Mouse (Mus musculus) heart, postnatal 0 days (tissue): ENCODE data around the gene Ube2d1. TPM values are rescaled to one million over a fixed set of nuclear protein-coding genes. Genes with fewer than 3 reads are reported as not detected.

ENCODE experiments used
- ATAC-seq: fragments of 200-750 bp; cut with Nextera tagmentation; 2 replicates; pipeline ENCODE4 v1.8.0; 2017; ENCODE audit warnings: low read depth, moderate number of reproducible peaks, moderate library complexity; ENCODE audit not compliant: insufficient read depth
- DNase-seq: peaks from one replicate; pipeline ENCODE4 v3.0.0-alpha.2; 2016; ENCODE audit warnings: low spot score
- H3K27ac ChIP-seq: fragments of 300-500 bp; sonication (generic); 2 replicates; pipeline ENCODE4 v1.5.1; 2014; ENCODE audit warnings: low read depth, mild to moderate bottlenecking
- H3K27me3 ChIP-seq: fragments of 300-500 bp; sonication (generic); 2 replicates; pipeline ENCODE4 v1.6.1; 2014; ENCODE audit warnings: low read length, mixed read lengths; ENCODE audit not compliant: control insufficient read depth, insufficient read depth
- H3K36me3 ChIP-seq: fragments of 300-500 bp; sonication (generic); replicated peaks from 2 replicates; pipeline ENCODE4 v1.6.1; 2014; ENCODE audit warnings: low read length, mixed read lengths; ENCODE audit not compliant: control insufficient read depth, insufficient read depth
- H3K4me1 ChIP-seq: fragments of 300-500 bp; sonication (generic); 2 replicates; pipeline ENCODE4 v1.6.1; 2014; ENCODE audit warnings: antibody characterized with exemption; ENCODE audit not compliant: control insufficient read depth, insufficient read depth
- H3K4me2 ChIP-seq: fragments of 300-500 bp; sonication (generic); 2 replicates; pipeline ENCODE4 v1.6.1; 2014; ENCODE audit warnings: low read depth, mild to moderate bottlenecking, low read length, moderate library complexity
- H3K4me3 ChIP-seq: fragments of 300-500 bp; sonication (generic); 2 replicates; pipeline ENCODE4 v1.5.1; 2014; ENCODE audit warnings: low read depth, low read length
- H3K9ac ChIP-seq: fragments of 300-500 bp; sonication (generic); replicated peaks from 2 replicates; pipeline ENCODE4 v1.6.1; 2014; ENCODE audit warnings: low read depth, low read length, mixed read lengths
- H3K9me3 ChIP-seq: fragments of 300-500 bp; sonication (generic); replicated peaks from 2 replicates; pipeline ENCODE4 v1.6.1; 2016; ENCODE audit warnings: low read length; ENCODE audit not compliant: control insufficient read depth
- CTCF ChIP-seq: IDR thresholded peaks from 2 replicates; pipeline ENCODE4 v1.5.1; 2016; ENCODE audit warnings: antibody characterized with exemption, control low read depth, low read depth
- EP300 ChIP-seq: IDR thresholded peaks from 2 replicates; pipeline ENCODE4 v1.6.1; 2016; ENCODE audit warnings: antibody characterized with exemption, low read depth
- WGBS: fragments of 180-500 bp; shearing (Covaris S2); extraction: QIAGEN DNeasy Blood & Tissue Kit; methylation state at CpG from one replicate; pipeline ENCODE4 v1.1.7; 2014; 5-methylcytosine and 5-hydroxymethylcytosine counted together
- polyA plus RNA-seq: library from polyadenylated mRNA; unstranded; fragments of >200 nt; fragmentation: Nextera tagmentation; extraction: Ambion mirVana; gene quantifications from 2 replicates; pipeline ENCODE4 v1.2.1, GENCODE M21; 2015
- total RNA-seq: library from RNA; depleted of rRNA; stranded (reverse); fragments of >200 nt; gene quantifications from 2 replicates; pipeline ENCODE4 v1.2.3, GENCODE M21; 2014; ENCODE audit warnings: low replicate concordance

The Ube2d1 gene
- total and polyA plus RNA-seq, 2 experiments from 2014 or later, result 19.6 to 45.3 TPM

DNA sequence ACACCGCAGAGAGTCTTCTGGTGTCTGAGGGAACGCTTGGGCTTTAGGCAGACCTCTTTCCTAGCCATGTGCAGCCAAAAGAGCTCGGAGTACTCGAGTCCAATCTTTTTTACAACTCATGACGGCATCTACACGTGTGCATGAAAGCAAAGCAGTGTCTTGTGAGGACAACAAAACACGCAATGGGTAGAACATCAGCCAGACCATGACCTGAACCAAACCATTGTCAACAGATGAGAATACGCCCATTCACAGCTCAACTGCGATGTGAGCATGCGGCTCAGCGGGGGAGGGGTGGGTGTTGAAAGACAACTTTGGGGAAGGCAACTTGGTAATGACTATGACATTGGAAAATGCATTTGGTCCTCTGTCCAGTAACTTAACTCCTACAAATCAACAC lies 17.6 kb downstream of the Ube2d1 start:
- Histone ChIP-seq H3K9me3 (no peaks in the 10 kb centered on the region), H3K27ac (no peak overlapping the region), H3K4me3 (no peak overlapping the region), H3K4me1 (no peaks in the 10 kb centered on the region), H3K4me2 (no peak overlapping the region), H3K36me3 (no peaks in the 10 kb centered on the region), H3K27me3 (no peaks in the 10 kb centered on the region), H3K9ac (no peak overlapping the region)
- TF ChIP-seq EP300 (no peak), CTCF (no peak)
- no peak for DNase-seq
- WGBS, result 69% methylated on average over 11 of the region's 11 CpGs
- no peak for ATAC-seq

DNA sequence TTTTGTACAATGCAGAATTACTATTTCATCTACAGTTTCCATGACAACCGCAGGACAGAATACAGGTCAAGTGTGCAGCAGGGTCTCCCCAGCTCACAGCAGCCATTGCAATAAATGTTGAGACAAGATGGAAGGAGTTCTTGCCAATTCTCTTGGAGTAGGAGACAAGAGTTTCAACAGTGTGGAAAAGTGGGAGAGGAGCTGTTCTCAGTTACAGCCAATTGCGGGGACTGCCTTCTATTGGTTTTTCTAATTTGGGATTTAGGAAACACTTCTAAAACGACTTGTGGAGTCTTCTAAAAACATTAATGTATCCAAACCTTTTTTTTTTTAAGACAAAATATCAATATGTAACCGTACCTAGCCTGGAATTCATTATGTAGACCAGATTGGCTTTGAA lies 20.0 kb downstream of the Ube2d1 start:
- no peaks in the 10 kb centered on the region for H3K9me3 ChIP-seq
- H3K36me3 ChIP-seq, result 0 out of 2 replicates have a peak, but pooled peaks cover 12% of the 10 kb centered on the region
- WGBS, result 88% methylated on average over 4 of the region's 4 CpGs
- no peak for TF ChIP-seq EP300
- no peak for TF ChIP-seq CTCF
- no peak overlapping the region for H3K4me3 ChIP-seq
- DNase-seq (no peak), ATAC-seq (no peak)
- H3K9ac ChIP-seq, result no peak overlapping the region
- no peak overlapping the region for H3K4me2 ChIP-seq
- H3K4me1 ChIP-seq, result no peaks in the 10 kb centered on the region
- no peak overlapping the region for H3K27ac ChIP-seq
- H3K27me3 ChIP-seq, result no peaks in the 10 kb centered on the region

DNA sequence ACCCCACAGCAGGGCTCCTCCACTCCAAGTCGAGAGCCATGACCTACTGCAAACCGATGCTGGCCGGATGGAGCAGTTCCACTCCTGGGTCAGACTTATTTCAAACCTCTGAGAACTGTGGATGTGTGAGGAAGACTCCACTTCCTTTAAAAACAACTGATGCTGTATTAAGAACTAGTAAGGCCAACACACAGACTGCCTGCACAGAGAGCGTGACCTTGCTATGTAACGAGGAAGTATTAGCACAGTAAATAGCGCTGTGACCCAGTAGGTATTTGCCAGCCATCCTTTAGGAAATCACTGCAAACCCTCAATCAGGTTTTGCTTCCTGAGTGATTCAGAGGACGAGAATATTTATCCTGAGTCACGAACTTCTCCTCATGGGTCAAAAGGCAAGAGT lies 23.4 kb downstream of the Ube2d1 start:
- H3K9ac ChIP-seq, result no peak overlapping the region
- 63% methylated on average over 8 of the region's 8 CpGs for WGBS
- no peak overlapping the region for H3K27ac ChIP-seq
- H3K9me3 ChIP-seq, result no peaks in the 10 kb centered on the region
- no peak overlapping the region for H3K4me3 ChIP-seq
- H3K36me3 ChIP-seq, result peaks cover 23% of the 10 kb centered on the region
- H3K4me1 ChIP-seq, result no peaks in the 10 kb centered on the region
- TF ChIP-seq CTCF (no peak), EP300 (no peak)
- H3K27me3 ChIP-seq, result no peaks in the 10 kb centered on the region
- no peak overlapping the region for H3K4me2 ChIP-seq
- ATAC-seq (no peak), DNase-seq (no peak)

DNA sequence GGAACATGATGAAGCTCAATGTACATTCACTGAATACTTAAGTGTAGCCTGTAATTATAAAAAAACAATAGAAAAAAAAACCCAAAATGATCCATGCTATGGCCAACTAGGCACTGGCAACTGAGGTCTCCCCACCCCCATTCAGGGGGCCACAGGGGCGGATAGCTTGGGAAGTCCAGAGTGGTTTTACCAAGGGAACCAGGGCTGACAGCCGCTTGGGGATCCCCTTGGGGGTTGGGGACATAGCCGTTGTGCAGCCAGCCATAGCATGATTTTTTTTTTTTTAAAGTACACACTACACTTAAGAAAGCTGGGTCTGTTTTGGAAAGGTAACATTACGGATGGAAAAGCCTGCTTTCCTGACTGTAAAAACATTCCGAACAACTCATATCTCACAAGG lies 26.1 kb downstream of the Ube2d1 start:
- Histone ChIP-seq H3K9ac (no peak overlapping the region), H3K9me3 (no peaks in the 10 kb centered on the region), H3K4me2 (no peak overlapping the region), H3K4me1 (no peaks in the 10 kb centered on the region), H3K27me3 (no peaks in the 10 kb centered on the region), H3K36me3 (peaks cover 46% of the 10 kb centered on the region), H3K27ac (no peak overlapping the region), H3K4me3 (no peak overlapping the region)
- ATAC-seq (no peak), DNase-seq (no peak)
- WGBS, result 83% methylated on average over 5 of the region's 5 CpGs
- TF ChIP-seq EP300, result no peak
- no peak for TF ChIP-seq CTCF

DNA sequence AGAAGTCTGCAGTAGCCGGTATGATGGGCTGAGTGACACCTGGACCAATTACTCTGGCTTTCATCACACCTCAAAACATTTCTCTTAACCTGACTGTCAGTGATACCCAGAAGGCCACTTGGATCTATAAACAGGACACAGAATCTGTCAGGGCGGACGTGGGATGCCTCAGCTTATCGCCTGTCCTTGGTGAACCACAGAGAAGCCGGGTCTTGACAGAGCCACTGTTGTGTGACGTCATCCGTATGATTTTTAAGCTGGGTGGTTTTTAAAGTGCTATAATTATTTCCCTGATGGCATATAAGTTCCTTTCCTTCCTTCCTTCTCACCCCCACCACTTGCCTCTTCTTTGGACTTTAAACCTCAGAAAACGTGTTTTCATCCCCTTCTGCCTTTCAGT lies 26.5 kb downstream of the Ube2d1 start:
- Histone ChIP-seq H3K36me3 (peaks cover 46% of the 10 kb centered on the region), H3K4me1 (no peaks in the 10 kb centered on the region), H3K4me3 (no peak overlapping the region), H3K27ac (no peak overlapping the region), H3K9ac (no peak overlapping the region), H3K9me3 (no peaks in the 10 kb centered on the region), H3K4me2 (no peak overlapping the region), H3K27me3 (no peaks in the 10 kb centered on the region)
- DNase-seq (no peak), ATAC-seq (no peak)
- TF ChIP-seq CTCF, result no peak
- no peak for TF ChIP-seq EP300
- 70% methylated on average over 8 of the region's 8 CpGs for WGBS

DNA sequence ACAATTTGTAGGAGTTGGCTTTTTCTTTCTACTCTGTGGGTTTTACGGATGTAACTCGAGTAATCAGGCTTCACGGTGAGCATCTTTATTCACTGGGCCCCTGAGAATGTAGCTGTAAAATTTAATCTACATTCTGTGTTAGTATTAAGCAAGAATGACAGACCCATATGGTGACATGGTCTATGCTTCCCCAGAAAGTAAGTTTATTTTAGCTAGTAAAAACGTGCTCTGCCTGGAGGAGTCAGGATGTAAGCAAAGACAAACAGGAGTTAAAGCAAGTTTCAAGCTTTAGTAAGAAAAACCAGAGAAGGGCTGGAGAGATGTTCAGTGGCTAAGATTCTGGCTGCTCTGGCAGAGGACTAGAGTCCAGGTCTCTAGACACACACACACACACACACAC lies 31.9 kb downstream of the Ube2d1 start:
- ATAC-seq (no peak), DNase-seq (no peak)
- H3K27me3 ChIP-seq, result no peaks in the 10 kb centered on the region
- 86% methylated on average over 4 of the region's 4 CpGs for WGBS
- no peak overlapping the region for H3K4me3 ChIP-seq
- H3K9ac ChIP-seq, result no peak overlapping the region
- no peaks in the 10 kb centered on the region for H3K9me3 ChIP-seq
- no peak overlapping the region for H3K27ac ChIP-seq
- TF ChIP-seq CTCF (no peak), EP300 (no peak)
- H3K36me3 ChIP-seq, result peaks cover 28% of the 10 kb centered on the region
- no peaks in the 10 kb centered on the region for H3K4me1 ChIP-seq
- H3K4me2 ChIP-seq, result no peak overlapping the region
